Mouse (Mus musculus): Measurements from ENCODE around the gene Gm813. TPM values are rescaled to one million over a fixed set of nuclear protein-coding genes. Genes with fewer than 3 reads are reported as not detected.

The Gm813 gene
- total RNA-seq (2023), result not detected

DNA sequence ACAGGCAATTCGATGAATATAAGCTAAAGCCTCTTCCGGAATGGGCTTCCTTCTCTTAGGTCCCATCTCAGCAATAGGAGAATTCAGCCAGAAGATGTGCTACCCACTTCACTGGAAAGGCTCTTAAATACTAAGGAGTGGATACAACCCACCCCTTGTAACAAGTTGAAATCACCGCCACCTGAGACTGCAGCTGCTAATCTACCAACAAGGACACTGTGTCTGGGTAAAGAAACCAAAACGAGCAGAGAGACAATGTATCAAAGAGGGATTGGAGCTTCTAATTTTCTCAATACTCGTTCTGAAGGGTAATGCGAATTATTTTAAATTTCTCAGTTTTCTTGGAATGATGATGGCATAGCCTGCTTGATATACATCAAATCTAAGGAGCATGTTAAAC lies at the start of gene Gm813:
Gm813 (minus strand) TSS at position 101 of the 400 bp plus-strand sequence.

DNA sequence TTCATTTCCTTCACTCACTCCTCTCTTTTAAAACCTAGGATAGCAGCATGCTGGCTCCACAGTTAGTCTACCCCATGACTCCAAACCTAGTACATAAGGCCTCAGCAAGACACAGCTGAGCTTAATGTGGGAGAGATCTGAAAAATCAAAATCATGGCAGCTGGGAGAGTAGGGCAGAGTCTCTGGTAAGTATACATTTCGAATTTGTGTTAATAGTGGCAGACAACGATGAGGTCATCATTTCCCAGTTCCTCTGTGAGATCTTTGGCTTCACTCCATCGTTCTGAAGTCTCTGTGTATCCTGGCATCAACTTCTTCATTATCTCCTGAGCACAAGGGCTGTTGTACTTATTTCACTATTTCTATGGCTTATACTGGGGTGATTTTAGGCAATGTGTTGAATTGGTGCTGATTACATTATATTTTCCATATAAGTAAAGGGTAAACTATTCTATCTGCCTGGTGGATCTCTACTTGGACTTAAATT lies 22.0 kb upstream of the Gm813 start, which contains the start of gene E330017A01Rik:
E330017A01Rik (minus strand) TSS at position 51 of the 487 bp plus-strand sequence.

Other genes starting within 250 kb of the Gm813 start
- gene Dcbld2, start 208.5 kb downstream of the Gm813 start, total RNA-seq (2023), result 1 to 10 TPM in 1 of 2 experiments, under 1 TPM in 1; 0.58 to 1.1 TPM
- 10 to 100 TPM; 46.7 to 49.7 TPM for gene St3gal6, start 92.7 kb downstream of the Gm813 start, total RNA-seq (2023)
- gene E330017A01Rik, start 21.8 kb upstream of the Gm813 start, total RNA-seq (2023), result not detected
- gene Cpox, start 53.3 kb upstream of the Gm813 start, total RNA-seq (2023), result 10 to 100 TPM; 10.8 to 17.5 TPM
- gene Gpr15, start 102.1 kb upstream of the Gm813 start, total RNA-seq (2023), result 1 to 10 TPM in 1 of 2 experiments, under 1 TPM in 1; 0.68 to 1.7 TPM
- gene Cldnd1, start 110.9 kb upstream of the Gm813 start, total RNA-seq (2023), result 10 to 100 TPM; 38.6 to 51.0 TPM
- gene Olfr172, start 146.2 kb upstream of the Gm813 start, total RNA-seq (2023), result not detected
- not detected for gene Olfr173, start 183.3 kb upstream of the Gm813 start, total RNA-seq (2023)
- not detected for gene Olfr175-ps1, start 209.8 kb upstream of the Gm813 start, total RNA-seq (2023)